Mouse (Mus musculus): ENCODE measurements around the gene Sars.

DNA sequence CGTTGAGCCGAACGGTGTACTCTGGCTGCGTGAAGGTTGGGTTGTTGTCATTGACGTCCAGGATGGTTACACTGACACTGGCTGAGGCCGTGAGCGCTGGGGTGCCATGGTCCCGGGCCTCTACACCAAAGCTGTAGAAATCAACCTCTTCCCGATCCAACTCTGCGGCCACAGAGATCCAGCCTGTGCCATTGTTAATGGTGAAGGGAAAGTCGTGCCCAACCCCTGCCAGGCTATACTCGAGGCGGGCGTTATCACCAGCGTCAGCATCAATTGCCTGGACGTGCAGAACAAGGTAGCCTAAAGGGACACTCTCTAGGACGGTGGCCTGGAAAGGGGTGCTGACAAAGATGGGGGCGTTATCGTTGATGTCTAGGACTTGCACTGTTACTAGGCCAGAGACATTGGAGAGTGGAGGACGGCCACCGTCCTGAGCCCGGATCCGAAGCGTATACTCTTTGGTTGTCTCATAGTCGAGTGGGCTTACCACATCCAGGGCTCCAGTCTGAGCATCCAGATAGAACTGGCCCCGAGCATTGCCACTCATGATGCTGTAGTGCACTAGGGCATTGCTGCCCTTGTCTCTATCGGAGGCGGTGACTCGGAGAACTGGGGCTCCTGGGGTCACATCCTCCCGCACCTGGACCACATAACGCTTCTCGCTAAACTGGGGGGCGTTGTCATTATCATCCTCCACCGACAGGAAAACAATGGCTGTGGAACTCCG lies 31.2 kb downstream of the Sars start:
- TF ChIP-seq CTCF (IDR thresholded peaks at IDR 0.05; ENCODE audit: borderline replicate concordance, insufficient read depth, low read depth, low read length) (no peak), POLR2A (IDR thresholded peaks at IDR 0.05; ENCODE audit: borderline replicate concordance, insufficient read depth, low read length) (no peak)

Measured in cerebellum, adult 2 months (tissue).